Comparison of ENCODE assay signal across 12 mouse cellular contexts in the genomic region with DNA sequence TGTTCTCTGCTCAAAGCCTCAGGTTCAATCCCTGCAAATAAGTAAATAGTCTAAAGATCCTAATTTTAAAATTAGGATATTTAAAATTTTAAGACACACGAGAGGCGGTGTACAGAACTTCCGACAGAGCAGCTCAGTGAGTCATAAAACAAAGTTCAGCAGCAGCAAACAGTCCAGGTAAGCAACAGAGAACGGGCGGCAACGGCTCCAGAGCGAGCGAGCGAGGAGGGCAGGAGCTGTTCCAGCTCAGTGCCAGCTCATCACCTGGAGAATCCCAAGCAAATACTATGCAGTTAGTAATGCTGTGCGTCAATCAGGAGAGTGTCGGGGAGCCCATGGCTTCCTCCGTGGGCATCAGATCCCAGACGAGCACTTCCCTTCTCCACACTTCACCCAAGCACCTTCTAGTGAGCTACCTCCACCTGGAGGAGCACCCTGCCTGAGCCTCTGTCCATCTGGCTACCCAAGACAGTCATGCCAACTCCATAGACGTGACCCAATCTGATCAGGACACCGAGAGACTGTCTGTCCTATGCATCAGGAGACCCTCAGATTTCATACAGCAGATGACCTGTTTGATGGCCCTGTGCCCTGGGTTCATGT. TPM values are rescaled to one million over a fixed set of nuclear protein-coding genes. Genes with fewer than 3 reads are reported as not detected.
DNase-seq lines count a peak whose midpoint lies in the region; ATAC-seq and TF ChIP-seq lines count a peak whose summit lies in the region.
"Had no signal": no experiment of that assay in that cellular context is flagged by ENCODE, and none has a peak within 500 bp of the region (broad histone marks: within the 10 kb centered on the region; RNA-seq: fewer than 3 reads in every experiment).

No protein-coding gene starts in this region.

- 25% methylated on average over 15 of the region's 15 CpGs for WGBS in cerebellum, adult 2 months
- WGBS in heart, embryonic 16.5 days, result 75% methylated on average over 15 of the region's 15 CpGs
- 67% methylated on average over 15 of the region's 15 CpGs for WGBS in lung, postnatal 0 days
- 38% methylated on average over 15 of the region's 15 CpGs for WGBS in stomach, postnatal 0 days

- H3K4me3 ChIP-seq in cerebellum, adult 2 months (replicated peaks; ENCODE audit: insufficient read depth, low read depth, low read length), result no peak overlapping the region
- H3K4me3 ChIP-seq in heart, embryonic 16.5 days (ENCODE audit: low read length), result no peak overlapping the region
- H3K4me3 ChIP-seq in lung, postnatal 0 days (ENCODE audit: low read depth, low read length), result no peak overlapping the region
- H3K4me3 ChIP-seq in stomach, postnatal 0 days (ENCODE audit: low read depth, low read length), result no peak overlapping the region
- H3K4me3 ChIP-seq: midbrain, embryonic 15.5 days had no signal

- TF ChIP-seq CTCF in cerebellum, adult 2 months (IDR thresholded peaks at IDR 0.05; ENCODE audit: borderline replicate concordance, insufficient read depth, low read depth, low read length), result no peak
- TF ChIP-seq CTCF in lung, postnatal 0 days (IDR thresholded peaks at IDR 0.05), result no peak
- no peak for TF ChIP-seq CTCF in stomach, postnatal 0 days (IDR thresholded peaks at IDR 0.05; ENCODE audit: low read depth)

- H3K4me2 ChIP-seq in heart, embryonic 16.5 days (ENCODE audit: low read depth, low read length), result no peak overlapping the region
- no peak overlapping the region for H3K4me2 ChIP-seq in lung, postnatal 0 days (replicated peaks; ENCODE audit: low read depth, low read length)
- no peak overlapping the region for H3K4me2 ChIP-seq in stomach, postnatal 0 days (replicated peaks; ENCODE audit: low read depth)
- H3K4me2 ChIP-seq: midbrain, embryonic 15.5 days had no signal

- no peaks in the 10 kb centered on the region for H3K36me3 ChIP-seq in heart, embryonic 16.5 days (ENCODE audit: control insufficient read depth, insufficient read depth)
- no peaks in the 10 kb centered on the region for H3K36me3 ChIP-seq in lung, postnatal 0 days (ENCODE audit: insufficient read depth, low read length)
- peaks cover 2% of the 10 kb centered on the region; the same call in 1 of the 2 replicates for H3K36me3 ChIP-seq in stomach, postnatal 0 days (ENCODE audit: control insufficient read depth, insufficient read depth, low read length)
- H3K36me3 ChIP-seq: midbrain, embryonic 15.5 days had no signal

- H3K4me1 ChIP-seq in cerebellum, adult 2 months (ENCODE audit: control insufficient read depth, insufficient read depth, low read length), result peaks cover 85% of the 10 kb centered on the region
- peaks cover 99% of the 10 kb centered on the region for H3K4me1 ChIP-seq in heart, embryonic 16.5 days (ENCODE audit: control insufficient read depth, insufficient read depth, low read length)
- H3K4me1 ChIP-seq in lung, postnatal 0 days (ENCODE audit: insufficient read depth, low read depth, low read length), result peaks cover 68% of the 10 kb centered on the region
- peaks cover 42% of the 10 kb centered on the region for H3K4me1 ChIP-seq in stomach, postnatal 0 days (replicated peaks; ENCODE audit: control insufficient read depth, insufficient read depth)

- no peaks in the 10 kb centered on the region for H3K27me3 ChIP-seq in cerebellum, adult 2 months (ENCODE audit: control insufficient read depth, insufficient read depth, low read length)
- no peaks in the 10 kb centered on the region for H3K27me3 ChIP-seq in heart, embryonic 16.5 days (ENCODE audit: control insufficient read depth, insufficient read depth, low read length)
- H3K27me3 ChIP-seq in lung, postnatal 0 days (replicated peaks; ENCODE audit: insufficient read depth, low read length), result no peaks in the 10 kb centered on the region
- no peaks in the 10 kb centered on the region for H3K27me3 ChIP-seq in stomach, postnatal 0 days (ENCODE audit: control insufficient read depth, insufficient read depth, low read length)
- H3K27me3 ChIP-seq: midbrain, embryonic 15.5 days had no signal

- H3K27ac ChIP-seq in cerebellum, adult 2 months (ENCODE audit: insufficient read depth, low read length), result peak overlapping the region; percentile 96
- peak overlapping the region; percentile 89; the same call in 1 of the 2 replicates for H3K27ac ChIP-seq in heart, embryonic 16.5 days (ENCODE audit: low read length)
- 0 out of 2 replicates have a peak overlapping the region, but pooled peaks have one; percentile 7 for H3K27ac ChIP-seq in lung, postnatal 0 days (ENCODE audit: low read length)
- H3K27ac ChIP-seq in stomach, postnatal 0 days (replicated peaks), result peak overlapping the region; percentile 94
- H3K27ac ChIP-seq: midbrain, embryonic 15.5 days had no signal

- peak; percentile 59 to 66 for DNase-seq in cerebellum, adult 2 months
- DNase-seq in cerebellum, postnatal 14 days, result no peak
- DNase-seq in heart, adult 11 months, result no peak
- no peak for DNase-seq in lung, postnatal 0 days (ENCODE audit: low spot score)
- DNase-seq in lung, postnatal 10 days, result no peak
- DNase-seq in stomach, postnatal 0 days (ENCODE audit: low spot score), result peak; percentile 79
- no peak for DNase-seq in layer of hippocampus, adult 11-12 months (ENCODE audit: low spot score)
- DNase-seq: B cell, adult 2 months; thymus, postnatal 36 days had no signal

- H3K9ac ChIP-seq in heart, embryonic 16.5 days (ENCODE audit: low read length), result 0 out of 2 replicates have a peak overlapping the region, but pooled peaks have one; percentile 31
- no peak overlapping the region for H3K9ac ChIP-seq in lung, postnatal 0 days (replicated peaks; ENCODE audit: low read depth)
- H3K9ac ChIP-seq in stomach, postnatal 0 days (ENCODE audit: low read length), result 0 out of 2 replicates have a peak overlapping the region, but pooled peaks have one; percentile 9
- H3K9ac ChIP-seq: midbrain, embryonic 15.5 days had no signal

- ATAC-seq in heart, embryonic 16.5 days (replicated peaks; ENCODE audit: extremely low read depth, insufficient read depth, low FRiP score), result no peak
- no peak for ATAC-seq in lung, postnatal 0 days
- ATAC-seq in stomach, postnatal 0 days (ENCODE audit: low FRiP score, low TSS enrichment), result peak; percentile 35; the same call in 1 of the 2 replicates
- ATAC-seq: hindbrain, embryonic 16.5 days; midbrain, embryonic 15.5 days had no signal

- H3K9me3 ChIP-seq in heart, embryonic 16.5 days (replicated peaks; ENCODE audit: control insufficient read depth, low read length), result no peaks in the 10 kb centered on the region
- H3K9me3 ChIP-seq in lung, postnatal 0 days (ENCODE audit: low read length), result no peaks in the 10 kb centered on the region
- H3K9me3 ChIP-seq in stomach, postnatal 0 days (ENCODE audit: control insufficient read depth, low read length), result no peaks in the 10 kb centered on the region
- H3K9me3 ChIP-seq: midbrain, embryonic 15.5 days had no signal

- no peak for TF ChIP-seq POLR2A in cerebellum, adult 2 months (IDR thresholded peaks at IDR 0.05; ENCODE audit: borderline replicate concordance, insufficient read depth, low read length)

- TF ChIP-seq EP300 in lung, postnatal 0 days (IDR thresholded peaks at IDR 0.05), result no peak
- no peak for TF ChIP-seq EP300 in stomach, postnatal 0 days (optimal IDR thresholded peaks at IDR 0.05)

RNA-seq across cellular contexts. Expression of gene Myh9, which starts 23.3 kb away (rescaled TPM):
- polyA plus RNA-seq in cerebellum, adult 2 months (2012; rRNA removed), result 44.2 and 45.2 TPM in 2 replicates
- polyA plus RNA-seq in heart, embryonic 16.5 days (2015; fragmentation: Nextera tagmentation; extraction: Ambion mirVana), result 22.8 and 29.7 TPM in 2 replicates
- polyA plus RNA-seq in lung, postnatal 0 days (2015; fragmentation: Nextera tagmentation; extraction: Ambion mirVana), result 59.3 and 67.3 TPM in 2 replicates
- polyA plus RNA-seq in stomach, postnatal 0 days (2015; fragmentation: Nextera tagmentation; extraction: Ambion mirVana), result 27.9 and 32.9 TPM in 2 replicates

Comparison
In these comparisons a context has a peak if more than half of its experiments do, and no peak if none do; other contexts are left out.
1. DNase-seq: peak in cerebellum, adult 2 months (2 of 2) and stomach, postnatal 0 days (single experiment); none in cerebellum, postnatal 14 days (0 of 2), heart, adult 11 months (single experiment), lung, postnatal 0 days (single experiment), lung, postnatal 10 days (single experiment) and layer of hippocampus, adult 11-12 months (single experiment).
2. H3K27ac ChIP-seq: peak in every context shown above with its lines; median percentile 96 in cerebellum, adult 2 months; 94 in stomach, postnatal 0 days; 89 in heart, embryonic 16.5 days; 7 in lung, postnatal 0 days.